Mouse (Mus musculus) spleen, embryonic (tissue): ENCODE data around the gene Hfe.
"Not testable (repeated sequence)": the region's sequence is repeated elsewhere in the genome, so short reads cannot be mapped to it uniquely, and the experiment has no call there.

Experiments used
- CTCF ChIA-PET: fragments of 350-600 bp; sonication (Branson Sonifier 250); formaldehyde crosslinking; loops from one replicate; lab custom pipeline; 2022; lab: Charles Lee

Gene Hfe

GRCm38 (mm10) chr13:23710374-23711089 is at the start of gene Hfe:
Gene Hfe (minus strand): TSS chr13:23710854.
- CTCF ChIA-PET = interaction anchor here (0.6 kb wide), 1 partner anchor 746 kb away, joined by 3 read pairs; no protein-coding TSS in a partner anchor

GRCm38 (mm10) chr13:23759916-23760239 is 49.2 kb upstream of the Hfe start:
- CTCF ChIA-PET = interaction anchor here (1.6 kb wide), 1 partner anchor 9 kb away, joined by 5 read pairs; the partner anchor contains the start of gene Hist1h2ab

GRCm38 (mm10) chr13:23759251-23759771 is 48.7 kb upstream of the Hfe start:
- CTCF ChIA-PET = interaction anchor here (1.6 kb wide), 1 partner anchor 9 kb away, joined by 5 read pairs; the partner anchor contains the start of gene Hist1h2ab

- CTCF ChIA-PET = interaction anchor here (0.6 to 1.4 kb wide), 2 partner anchors 9 to 881 kb away, joined by 3 to 5 read pairs; no protein-coding TSS in a partner anchor
Observed at GRCm38 (mm10) chr13:23757921-23758320, 47.3 kb upstream of the Hfe start.

GRCm38 (mm10) chr13:23757211-23757773 is 46.6 kb upstream of the Hfe start:
- CTCF ChIA-PET = interaction anchor here (0.6 to 1.4 kb wide), 2 partner anchors 9 to 882 kb away, joined by 3 to 5 read pairs; no protein-coding TSS in a partner anchor

GRCm38 (mm10) chr13:23756790-23757189 is 46.1 kb upstream of the Hfe start, which contains the start of gene Hist1h4b:
Gene Hist1h4b (plus strand): TSS chr13:23757013.
- CTCF ChIA-PET = interaction anchor here (1.4 kb wide), 1 partner anchor 8 kb away, joined by 3 read pairs; no protein-coding TSS in a partner anchor

GRCm38 (mm10) chr13:23755000-23755399 is 44.3 kb upstream of the Hfe start:
- CTCF ChIA-PET = no interaction called here

- CTCF ChIA-PET = no interaction called here
Observed at GRCm38 (mm10) chr13:23753314-23754078, 42.8 kb upstream of the Hfe start.

GRCm38 (mm10) chr13:23752742-23753172 is 42.1 kb upstream of the Hfe start:
- CTCF ChIA-PET = no interaction called here

GRCm38 (mm10) chr13:23752067-23752741 is 41.5 kb upstream of the Hfe start, which contains the start of gene Hist1h3b:
Gene Hist1h3b (plus strand): TSS chr13:23752267.
- CTCF ChIA-PET = interaction anchor here (0.5 to 1.0 kb wide), 2 partner anchors 9 to 132 kb away, joined by 3 read pairs; no protein-coding TSS in a partner anchor

- CTCF ChIA-PET = interaction anchor here (0.5 to 1.0 kb wide), 2 partner anchors 9 to 133 kb away, joined by 3 read pairs; no protein-coding TSS in a partner anchor
Observed at GRCm38 (mm10) chr13:23751478-23751956, 40.9 kb upstream of the Hfe start.

GRCm38 (mm10) chr13:23750839-23751477 is 40.3 kb upstream of the Hfe start, which contains the start of gene Hist1h2ab:
Gene Hist1h2ab (plus strand): TSS chr13:23751126.
- CTCF ChIA-PET = interaction anchor here (0.8 to 1.1 kb wide), 3 partner anchors 8 to 12 kb away, joined by 3 to 5 read pairs (median 4); partner anchors contain the start of gene Hist1h3a

GRCm38 (mm10) chr13:23749563-23750121 is 39.0 kb upstream of the Hfe start:
- CTCF ChIA-PET = interaction anchor here (0.6 kb wide), 1 partner anchor 260 kb away, joined by 3 read pairs; no protein-coding TSS in a partner anchor

GRCm38 (mm10) chr13:23747892-23748288 is 37.2 kb upstream of the Hfe start:
- CTCF ChIA-PET = no interaction called here

GRCm38 (mm10) chr13:23747081-23747891 is 36.6 kb upstream of the Hfe start:
- CTCF ChIA-PET = no interaction called here

GRCm38 (mm10) chr13:23746201-23747080 is 35.8 kb upstream of the Hfe start, which contains the start of gene Hist1h2bb:
Gene Hist1h2bb (plus strand): TSS chr13:23746734.
- CTCF ChIA-PET = not testable (repeated sequence)

GRCm38 (mm10) chr13:23745381-23746161 is 34.9 kb upstream of the Hfe start, which contains the start of gene Hist1h3c:
Gene Hist1h3c (minus strand): TSS chr13:23745602.
- CTCF ChIA-PET = no interaction called here
